Mouse (Mus musculus): ENCODE measurements at regions not wholly inside any gene's neighbourhood (a gene's known extent, or its start where the extent isn't known, plus 50 kb on each side); places are given as distances from the start of the nearest gene placed in this dataset.

DNA sequence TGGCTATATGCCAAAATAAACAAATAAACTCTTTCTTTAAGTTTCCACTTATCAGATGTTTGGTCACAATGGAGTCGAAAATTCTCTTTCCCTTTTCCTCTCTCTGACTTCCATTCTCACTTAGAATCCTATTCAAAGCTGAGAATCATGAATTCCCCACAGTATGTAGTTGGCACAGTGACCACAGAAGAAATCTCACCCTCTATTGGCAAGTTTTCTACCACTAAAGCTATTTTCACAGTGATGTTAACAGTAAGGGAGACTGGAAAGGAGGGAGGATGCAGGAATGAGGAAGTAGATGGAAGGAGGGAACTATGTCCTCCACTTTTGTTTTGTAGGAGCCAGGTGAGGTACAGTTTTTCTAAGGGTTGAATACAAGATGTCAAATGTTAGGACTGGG is 431.2 kb upstream of the Tbl1xr1 start:
- no peak for TF ChIP-seq CTCF (IDR thresholded peaks at IDR 0.05; ENCODE audit: low read depth)
- TF ChIP-seq EP300 (IDR thresholded peaks at IDR 0.05; ENCODE audit: low read depth): no peak

Measured in heart, postnatal 0 days (tissue).